Mouse (Mus musculus): ENCODE data around the gene Cacng7. TPM values are rescaled to one million over a fixed set of nuclear protein-coding genes. Genes with fewer than 3 reads are reported as not detected.
A peak's percentile ranks its signal among the peaks of the same experiment; 100 is the strongest.
"Not testable (repeated sequence)": the region's sequence is repeated elsewhere in the genome, so short reads cannot be mapped to it uniquely, and the experiment has no call there.

The Cacng7 gene
- polyA plus RNA-seq, 1 experiment from 2014 or later, result 4.4 TPM

- Histone ChIP-seq H3K9me3 (ENCODE audit: control insufficient read depth, low read length) (no peaks in the 10 kb centered on the region), H3K4me3 (ENCODE audit: low read depth, low read length) (no peak overlapping the region), H3K27me3 (ENCODE audit: control insufficient read depth, insufficient read depth, low read length) (no peaks in the 10 kb centered on the region), H3K4me2 (no peak overlapping the region), H3K36me3 (ENCODE audit: control insufficient read depth, insufficient read depth, low read length) (peaks cover 4% of the 10 kb centered on the region), H3K4me1 (ENCODE audit: control insufficient read depth, insufficient read depth, low read length) (0 out of 2 replicates have a peak, but pooled peaks cover 2% of the 10 kb centered on the region), H3K9ac (ENCODE audit: low read length) (no peak overlapping the region), H3K27ac (ENCODE audit: low read depth, low read length) (no peak overlapping the region)
- 30% methylated on average over 7 of the region's 7 CpGs for WGBS
- ATAC-seq (ENCODE audit: low FRiP score) (peak; percentile 77), DNase-seq (ENCODE audit: low spot score, missing footprints) (peak; percentile 83)
These were observed 65.0 kb downstream of the Cacng7 start for GRCm38 (mm10) chr7:3397797-3398196.

GRCm38 (mm10) chr7:3398363-3398762, 65.6 kb downstream of the Cacng7 start:
- not testable (repeated sequence) for H3K9me3 ChIP-seq (ENCODE audit: control insufficient read depth, low read length); H3K4me1 ChIP-seq (ENCODE audit: control insufficient read depth, insufficient read depth, low read length); H3K27ac ChIP-seq (ENCODE audit: low read depth, low read length); H3K4me3 ChIP-seq (ENCODE audit: low read depth, low read length); H3K4me2 ChIP-seq; H3K36me3 ChIP-seq (ENCODE audit: control insufficient read depth, insufficient read depth, low read length); ATAC-seq (ENCODE audit: low FRiP score); H3K27me3 ChIP-seq (ENCODE audit: control insufficient read depth, insufficient read depth, low read length); H3K9ac ChIP-seq (ENCODE audit: low read length)
- 85% methylated on average over 7 of the region's 8 CpGs for WGBS
- DNase-seq (ENCODE audit: low spot score, missing footprints), result peak; percentile 62

- ATAC-seq (ENCODE audit: low FRiP score) (no peak), DNase-seq (ENCODE audit: low spot score, missing footprints) (no peak)
- Histone ChIP-seq H3K27me3 (ENCODE audit: control insufficient read depth, insufficient read depth, low read length) (no peaks in the 10 kb centered on the region), H3K4me2 (no peak overlapping the region), H3K4me1 (ENCODE audit: control insufficient read depth, insufficient read depth, low read length) (0 out of 2 replicates have a peak, but pooled peaks cover 2% of the 10 kb centered on the region), H3K9me3 (ENCODE audit: control insufficient read depth, low read length) (no peaks in the 10 kb centered on the region), H3K4me3 (ENCODE audit: low read depth, low read length) (no peak overlapping the region), H3K27ac (ENCODE audit: low read depth, low read length) (no peak overlapping the region), H3K36me3 (ENCODE audit: control insufficient read depth, insufficient read depth, low read length) (no peaks in the 10 kb centered on the region), H3K9ac (ENCODE audit: low read length) (no peak overlapping the region)
These were observed 67.2 kb downstream of the Cacng7 start for GRCm38 (mm10) chr7:3399937-3400336.

GRCm38 (mm10) chr7:3409729-3410520, 77.2 kb downstream of the Cacng7 start:
- Histone ChIP-seq H3K27ac (ENCODE audit: low read depth, low read length) (no peak overlapping the region), H3K36me3 (ENCODE audit: control insufficient read depth, insufficient read depth, low read length) (no peaks in the 10 kb centered on the region), H3K27me3 (ENCODE audit: control insufficient read depth, insufficient read depth, low read length) (peaks cover 28% of the 10 kb centered on the region), H3K9me3 (ENCODE audit: control insufficient read depth, low read length) (no peaks in the 10 kb centered on the region), H3K4me3 (ENCODE audit: low read depth, low read length) (no peak overlapping the region), H3K4me2 (no peak overlapping the region), H3K4me1 (ENCODE audit: control insufficient read depth, insufficient read depth, low read length) (peaks cover 2% of the 10 kb centered on the region), H3K9ac (ENCODE audit: low read length) (no peak overlapping the region)
- WGBS, result 71% methylated on average over 11 of the region's 11 CpGs
- DNase-seq (ENCODE audit: low spot score, missing footprints) (no peak), ATAC-seq (ENCODE audit: low FRiP score) (no peak)

GRCm38 (mm10) chr7:3411160-3411941, 78.6 kb downstream of the Cacng7 start:
- Histone ChIP-seq H3K4me3 (ENCODE audit: low read depth, low read length) (peak overlapping the region; percentile 36), H3K27me3 (ENCODE audit: control insufficient read depth, insufficient read depth, low read length) (peaks cover 41% of the 10 kb centered on the region), H3K27ac (ENCODE audit: low read depth, low read length) (no peak overlapping the region), H3K9me3 (ENCODE audit: control insufficient read depth, low read length) (no peaks in the 10 kb centered on the region), H3K4me1 (ENCODE audit: control insufficient read depth, insufficient read depth, low read length) (peaks cover 9% of the 10 kb centered on the region), H3K4me2 (peak overlapping the region; percentile 68), H3K9ac (ENCODE audit: low read length) (peak overlapping the region; percentile 55), H3K36me3 (ENCODE audit: control insufficient read depth, insufficient read depth, low read length) (no peaks in the 10 kb centered on the region)
- DNase-seq (ENCODE audit: low spot score, missing footprints), result peak; percentile 94
- WGBS, result under 1% methylated on average over 33 of the region's 33 CpGs
- peak; percentile 91 for ATAC-seq (ENCODE audit: low FRiP score)

DNA sequence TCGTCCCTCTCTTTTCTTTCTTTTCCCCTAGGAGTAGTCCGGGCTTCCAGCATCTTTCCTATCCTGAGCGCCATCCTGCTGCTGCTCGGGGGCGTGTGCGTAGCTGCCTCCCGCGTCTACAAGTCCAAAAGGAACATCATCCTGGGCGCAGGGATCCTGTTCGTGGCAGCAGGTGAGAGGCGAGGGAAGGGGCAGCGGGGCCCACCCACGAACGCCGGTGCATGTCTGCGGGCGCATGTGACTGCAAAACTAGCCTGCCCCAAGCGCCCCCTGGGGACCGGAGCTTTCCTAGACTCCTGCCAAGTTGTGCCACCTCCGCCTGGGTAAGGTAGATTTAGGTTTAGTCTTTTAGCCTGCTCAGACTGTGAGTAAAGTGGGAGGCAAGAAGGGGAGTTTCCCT, 79.3 kb downstream of the Cacng7 start:
- no peaks in the 10 kb centered on the region for H3K9me3 ChIP-seq (ENCODE audit: control insufficient read depth, low read length)
- peak; percentile 92 for DNase-seq (ENCODE audit: low spot score, missing footprints)
- peaks cover 9% of the 10 kb centered on the region for H3K4me1 ChIP-seq (ENCODE audit: control insufficient read depth, insufficient read depth, low read length)
- no peak overlapping the region for H3K27ac ChIP-seq (ENCODE audit: low read depth, low read length)
- H3K4me3 ChIP-seq (ENCODE audit: low read depth, low read length), result peak overlapping the region; percentile 36
- no peak for ATAC-seq (ENCODE audit: low FRiP score)
- H3K27me3 ChIP-seq (ENCODE audit: control insufficient read depth, insufficient read depth, low read length), result peaks cover 47% of the 10 kb centered on the region
- peak overlapping the region; percentile 68 for H3K4me2 ChIP-seq
- peak overlapping the region; percentile 55 for H3K9ac ChIP-seq (ENCODE audit: low read length)
- no peaks in the 10 kb centered on the region for H3K36me3 ChIP-seq (ENCODE audit: control insufficient read depth, insufficient read depth, low read length)
- WGBS, result 2% methylated on average over 20 of the region's 20 CpGs

GRCm38 (mm10) chr7:3414888-3415287, 82.1 kb downstream of the Cacng7 start:
- ATAC-seq (ENCODE audit: low FRiP score) (peak; percentile 23), DNase-seq (ENCODE audit: low spot score, missing footprints) (peak; percentile 96)
- H3K4me2 ChIP-seq, result peak overlapping the region; percentile 99
- WGBS, result under 1% methylated on average over 41 of the region's 47 CpGs
- peaks cover 9% of the 10 kb centered on the region for H3K4me1 ChIP-seq (ENCODE audit: control insufficient read depth, insufficient read depth, low read length)
- no peaks in the 10 kb centered on the region for H3K9me3 ChIP-seq (ENCODE audit: control insufficient read depth, low read length)
- peak overlapping the region; percentile 59 for H3K4me3 ChIP-seq (ENCODE audit: low read depth, low read length)
- H3K27ac ChIP-seq (ENCODE audit: low read depth, low read length), result no peak overlapping the region
- H3K27me3 ChIP-seq (ENCODE audit: control insufficient read depth, insufficient read depth, low read length), result peaks cover 50% of the 10 kb centered on the region
- peak overlapping the region; percentile 64 for H3K9ac ChIP-seq (ENCODE audit: low read length)
- H3K36me3 ChIP-seq (ENCODE audit: control insufficient read depth, insufficient read depth, low read length), result no peaks in the 10 kb centered on the region

GRCm38 (mm10) chr7:3415378-3415777, 82.6 kb downstream of the Cacng7 start:
- DNase-seq (ENCODE audit: low spot score, missing footprints) (no peak), ATAC-seq (ENCODE audit: low FRiP score) (peak; percentile 17; the same call in 1 of the 2 replicates)

More at GRCm38 (mm10) chr7:3415378-3415777, 82.6 kb downstream of the Cacng7 start:
- 1% methylated on average over 49 of the region's 60 CpGs for WGBS
- Histone ChIP-seq H3K9ac (ENCODE audit: low read length) (peak overlapping the region; percentile 64), H3K27ac (ENCODE audit: low read depth, low read length) (no peak overlapping the region), H3K4me1 (ENCODE audit: control insufficient read depth, insufficient read depth, low read length) (peaks cover 9% of the 10 kb centered on the region), H3K4me2 (peak overlapping the region; percentile 99), H3K36me3 (ENCODE audit: control insufficient read depth, insufficient read depth, low read length) (no peaks in the 10 kb centered on the region), H3K27me3 (ENCODE audit: control insufficient read depth, insufficient read depth, low read length) (peaks cover 50% of the 10 kb centered on the region), H3K9me3 (ENCODE audit: control insufficient read depth, low read length) (no peaks in the 10 kb centered on the region), H3K4me3 (ENCODE audit: low read depth, low read length) (peak overlapping the region; percentile 59)
